Mouse (Mus musculus): ENCODE measurements around the gene Gm13289.
"Not testable (repeated sequence)": the region's sequence is repeated elsewhere in the genome, so short reads cannot be mapped to it uniquely, and the experiment has no call there.

Gm13289 gene

DNA sequence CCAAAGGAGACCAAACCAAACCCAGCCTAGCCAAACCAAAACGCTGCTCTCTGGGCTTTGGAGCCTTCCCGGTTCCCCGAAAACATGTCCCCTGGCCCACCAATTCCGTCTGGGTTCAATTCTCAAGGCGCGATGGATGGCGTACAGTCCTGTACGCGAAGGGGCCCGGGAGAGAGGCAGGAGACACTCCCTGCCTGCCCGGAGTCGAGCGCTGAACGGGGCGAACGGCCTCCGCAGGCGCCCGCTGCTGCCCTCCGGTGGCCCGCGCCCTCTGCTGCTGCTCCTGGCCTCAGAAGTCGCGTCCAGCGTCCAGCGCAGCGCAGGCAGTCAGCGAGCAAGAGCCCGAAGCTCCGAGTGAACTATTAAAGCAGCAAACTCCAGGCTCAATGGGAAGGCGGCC, 5.6 kb downstream of the Gm13289 start:
- DNase-seq (ENCODE audit: extremely low spot score, low spot score): not testable (repeated sequence)

DNA sequence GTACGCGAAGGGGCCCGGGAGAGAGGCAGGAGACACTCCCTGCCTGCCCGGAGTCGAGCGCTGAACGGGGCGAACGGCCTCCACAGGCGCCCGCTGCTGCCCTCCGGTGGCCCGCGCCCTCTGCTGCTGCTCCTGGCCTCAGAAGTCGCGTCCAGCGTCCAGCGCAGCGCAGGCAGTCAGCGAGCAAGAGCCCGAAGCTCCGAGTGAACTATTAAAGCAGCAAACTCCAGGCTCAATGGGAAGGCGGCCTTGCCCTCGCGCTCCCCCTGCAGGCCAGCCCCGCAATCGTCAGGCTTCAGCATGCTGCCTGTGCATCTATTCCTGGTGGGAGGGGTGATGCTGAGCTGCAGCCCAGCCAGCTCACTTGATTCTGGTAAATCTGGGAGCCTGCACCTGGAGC, 8.7 kb downstream of the Gm13289 start, which contains the start of gene Gm13276:
Gene Gm13276, plus strand, starts transcription at position 301 of the 400 bp plus-strand sequence.
- not testable (repeated sequence) for DNase-seq (ENCODE audit: extremely low spot score, low spot score)

GRCm38 (mm10) chr4:88788402-88788801, 11.7 kb downstream of the Gm13289 start, which contains the start of gene Gm13277:
Gene Gm13277, plus strand, starts transcription at chr4:88788632.
- not testable (repeated sequence) for DNase-seq (ENCODE audit: extremely low spot score, low spot score)

DNA sequence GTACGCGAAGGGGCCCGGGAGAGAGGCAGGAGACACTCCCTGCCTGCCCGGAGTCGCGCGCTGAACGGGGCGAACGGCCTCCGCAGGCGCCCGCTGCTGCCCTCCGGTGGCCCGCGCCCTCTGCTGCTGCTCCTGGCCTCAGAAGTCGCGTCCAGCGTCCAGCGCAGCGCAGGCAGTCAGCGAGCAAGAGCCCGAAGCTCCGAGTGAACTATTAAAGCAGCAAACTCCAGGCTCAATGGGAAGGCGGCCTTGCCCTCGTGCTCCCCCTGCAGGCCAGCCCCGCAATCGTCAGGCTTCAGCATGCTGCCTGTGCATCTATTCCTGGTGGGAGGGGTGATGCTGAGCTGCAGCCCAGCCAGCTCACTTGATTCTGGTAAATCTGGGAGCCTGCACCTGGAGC, 14.5 kb downstream of the Gm13289 start, which contains the start of gene Gm13278:
Gene Gm13278, plus strand, starts transcription at position 301 of the 400 bp plus-strand sequence.
- not testable (repeated sequence) for DNase-seq (ENCODE audit: extremely low spot score, low spot score)

GRCm38 (mm10) chr4:88793936-88794675, 17.4 kb downstream of the Gm13289 start, which contains the start of gene Gm13275:
Gene Gm13275, plus strand, starts transcription at chr4:88794487.
- not testable (repeated sequence) for DNase-seq (ENCODE audit: extremely low spot score, low spot score)

DNA sequence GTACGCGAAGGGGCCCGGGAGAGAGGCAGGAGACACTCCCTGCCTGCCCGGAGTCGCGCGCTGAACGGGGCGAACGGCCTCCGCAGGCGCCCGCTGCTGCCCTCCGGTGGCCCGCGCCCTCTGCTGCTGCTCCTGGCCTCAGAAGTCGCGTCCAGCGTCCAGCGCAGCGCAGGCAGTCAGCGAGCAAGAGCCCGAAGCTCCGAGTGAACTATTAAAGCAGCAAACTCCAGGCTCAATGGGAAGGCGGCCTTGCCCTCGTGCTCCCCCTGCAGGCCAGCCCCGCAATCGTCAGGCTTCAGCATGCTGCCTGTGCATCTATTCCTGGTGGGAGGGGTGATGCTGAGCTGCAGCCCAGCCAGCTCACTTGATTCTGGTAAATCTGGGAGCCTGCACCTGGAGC, 20.4 kb downstream of the Gm13289 start, which contains the start of gene Gm13279:
Gene Gm13279, plus strand, starts transcription at position 301 of the 400 bp plus-strand sequence.
- not testable (repeated sequence) for DNase-seq (ENCODE audit: extremely low spot score, low spot score)

GRCm38 (mm10) chr4:88799365-88799764, 22.6 kb downstream of the Gm13289 start, which contains the start of gene Gm13285:
Gene Gm13285, plus strand, starts transcription at chr4:88799665.
- not testable (repeated sequence) for DNase-seq (ENCODE audit: extremely low spot score, low spot score)

DNA sequence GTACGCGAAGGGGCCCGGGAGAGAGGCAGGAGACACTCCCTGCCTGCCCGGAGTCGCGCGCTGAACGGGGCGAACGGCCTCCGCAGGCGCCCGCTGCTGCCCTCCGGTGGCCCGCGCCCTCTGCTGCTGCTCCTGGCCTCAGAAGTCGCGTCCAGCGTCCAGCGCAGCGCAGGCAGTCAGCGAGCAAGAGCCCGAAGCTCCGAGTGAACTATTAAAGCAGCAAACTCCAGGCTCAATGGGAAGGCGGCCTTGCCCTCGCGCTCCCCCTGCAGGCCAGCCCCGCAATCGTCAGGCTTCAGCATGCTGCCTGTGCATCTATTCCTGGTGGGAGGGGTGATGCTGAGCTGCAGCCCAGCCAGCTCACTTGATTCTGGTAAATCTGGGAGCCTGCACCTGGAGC, 26.2 kb downstream of the Gm13289 start, which contains the start of gene Gm13287:
Gene Gm13287, plus strand, starts transcription at position 301 of the 400 bp plus-strand sequence.
- DNase-seq (ENCODE audit: extremely low spot score, low spot score): not testable (repeated sequence)

GRCm38 (mm10) chr4:88805231-88805630, 28.5 kb downstream of the Gm13289 start, which contains the start of gene Gm13288:
Gene Gm13288, plus strand, starts transcription at chr4:88805531.
- not testable (repeated sequence) for DNase-seq (ENCODE audit: extremely low spot score, low spot score)

- not testable (repeated sequence) for DNase-seq (ENCODE audit: extremely low spot score, low spot score)
Measured at GRCm38 (mm10) chr4:88805761-88806160, 29.0 kb downstream of the Gm13289 start.

DNA sequence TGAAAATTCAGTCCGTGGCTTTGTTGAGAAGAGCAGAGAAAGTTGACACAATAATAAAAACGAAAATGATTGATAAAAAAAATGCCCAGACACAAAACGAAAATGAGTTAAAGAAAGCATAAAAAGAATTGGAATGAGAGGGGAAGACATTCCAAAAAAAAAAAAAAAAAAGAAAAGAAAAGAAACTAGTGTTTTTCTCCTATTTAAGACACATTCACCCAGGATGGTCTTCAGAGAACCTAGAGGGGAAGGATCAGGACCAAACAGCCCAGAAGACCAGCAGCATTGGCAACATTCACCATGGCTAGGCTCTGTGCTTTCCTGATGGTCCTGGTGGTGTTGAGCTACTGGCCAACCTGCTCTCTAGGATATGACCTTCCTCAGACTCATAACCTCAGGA, 39.2 kb downstream of the Gm13289 start, which contains the start of gene Ifna7:
Gene Ifna7, plus strand, starts transcription at position 301 of the 400 bp plus-strand sequence.
- DNase-seq (ENCODE audit: extremely low spot score, low spot score): no peak

GRCm38 (mm10) chr4:88819659-88820058, 42.9 kb downstream of the Gm13289 start, which contains the start of gene Ifna11:
Gene Ifna11, plus strand, starts transcription at chr4:88819959.
- DNase-seq (ENCODE audit: extremely low spot score, low spot score): no peak

DNA sequence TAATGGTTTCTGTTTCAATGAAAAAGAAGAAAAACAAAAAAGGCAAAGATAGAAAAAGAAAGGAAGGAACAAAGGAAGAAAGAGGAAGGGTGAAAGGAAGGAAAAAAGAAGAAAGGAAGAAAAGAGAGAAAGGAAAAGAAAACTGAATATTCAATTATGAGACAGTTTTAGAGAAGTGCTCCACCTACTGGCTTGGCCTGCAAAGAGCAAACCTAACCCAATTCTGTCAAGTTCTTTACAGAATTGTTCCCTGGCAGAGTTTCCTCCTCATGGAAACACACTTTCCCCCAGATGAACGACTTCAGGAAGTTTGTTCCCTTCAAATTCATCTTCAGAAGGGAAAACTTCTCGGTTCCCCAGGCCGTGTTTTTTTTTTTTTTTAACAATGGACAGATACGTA, 46.3 kb downstream of the Gm13289 start:
- no peak for DNase-seq (ENCODE audit: extremely low spot score, low spot score)

Measured in neural tube, embryonic 10.5 days (tissue).